Mouse (Mus musculus): Measurements from ENCODE around the gene Ajm1. TPM values are rescaled to one million over a fixed set of nuclear protein-coding genes. Genes with fewer than 3 reads are reported as not detected.

Gene Ajm1
- total and polyA plus RNA-seq, 2 experiments from 2014 or later = 13.7 to 16.0 TPM

DNA sequence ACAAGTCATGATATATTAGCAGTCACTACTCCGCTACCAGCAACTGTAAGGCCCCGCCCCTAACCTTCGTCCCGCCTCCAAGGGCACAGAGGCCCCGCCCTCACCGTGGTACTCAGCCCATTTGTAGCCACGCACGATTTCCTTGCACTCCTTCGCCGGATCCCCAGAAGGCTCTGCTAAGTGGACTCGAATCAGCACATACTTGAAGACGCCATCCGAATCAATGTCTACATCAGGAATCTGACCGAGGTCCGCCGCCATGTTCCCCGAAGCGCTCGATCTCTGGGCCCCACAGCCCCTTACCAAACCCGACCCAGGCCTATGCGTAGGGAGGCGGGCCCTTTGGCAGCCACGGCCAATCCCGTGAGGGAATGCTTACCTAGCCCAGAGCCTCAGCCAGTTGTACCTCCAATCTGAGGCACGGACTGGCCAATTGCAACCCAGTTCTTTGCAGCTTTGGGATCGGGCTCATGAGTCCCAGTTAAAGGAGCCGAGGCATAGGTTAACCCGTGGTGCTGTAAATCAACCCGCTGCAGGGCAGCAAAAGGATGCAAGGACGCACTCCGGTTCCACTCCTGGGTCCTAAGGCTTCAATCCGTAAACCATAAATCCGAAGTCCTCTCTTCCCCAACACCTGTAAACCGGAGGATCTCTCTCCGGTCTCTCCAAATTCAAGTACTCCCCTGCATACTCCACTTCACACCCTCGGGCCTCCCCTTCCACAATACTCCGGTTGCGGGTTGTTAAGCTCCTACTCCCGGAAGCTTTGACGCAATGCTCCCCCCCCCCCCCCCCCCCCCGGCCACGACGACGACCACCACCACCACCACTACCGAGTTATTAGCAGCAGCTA, 6.8 kb downstream of the Ajm1 start, which contains the start of the genes Mamdc4 and Phpt1:
Gene Mamdc4, minus strand, starts transcription at position 267 of the 853 bp plus-strand sequence.
Gene Phpt1, minus strand, starts transcription at position 646 of the 853 bp plus-strand sequence.
- peak; percentile 99 for ATAC-seq
- Histone ChIP-seq H3K4me2 (ENCODE audit: low read depth) (peak within 1 kb of the TSS; percentile 94), H3K4me3 (ENCODE audit: low read depth, low read length) (peak within 1 kb of the TSS; percentile 63), H3K27me3 (ENCODE audit: insufficient read depth, low read length) (peaks cover 36% of the 10 kb centered on the region), H3K4me1 (ENCODE audit: insufficient read depth) (peaks cover 11% of the 10 kb centered on the region; the same call in 1 of the 2 replicates), H3K36me3 (ENCODE audit: insufficient read depth) (peaks cover 28% of the 10 kb centered on the region), H3K27ac (ENCODE audit: low read depth, low read length) (peak within 1 kb of the TSS; percentile 90), H3K9me3 (ENCODE audit: low read length) (no peaks in the 10 kb centered on the region), H3K9ac (peak within 1 kb of the TSS; percentile 66)
- DNase-seq = peak; percentile 99
- WGBS = 1% methylated on average over 39 of the region's 45 CpGs
- TF ChIP-seq CTCF (IDR thresholded peaks at IDR 0.05; ENCODE audit: low read depth) = no peak

- WGBS = 18% methylated on average over 11 of the region's 11 CpGs
- Histone ChIP-seq H3K9ac (peak overlapping the region; percentile 66), H3K9me3 (ENCODE audit: low read length) (no peaks in the 10 kb centered on the region), H3K27me3 (ENCODE audit: insufficient read depth, low read length) (peaks cover 30% of the 10 kb centered on the region), H3K36me3 (ENCODE audit: insufficient read depth) (peaks cover 32% of the 10 kb centered on the region), H3K4me1 (ENCODE audit: insufficient read depth) (peaks cover 11% of the 10 kb centered on the region; the same call in 1 of the 2 replicates), H3K4me3 (ENCODE audit: low read depth, low read length) (peak overlapping the region; percentile 63), H3K4me2 (ENCODE audit: low read depth) (peak overlapping the region; percentile 94), H3K27ac (ENCODE audit: low read depth, low read length) (peak overlapping the region; percentile 90)
- no peak for TF ChIP-seq CTCF (IDR thresholded peaks at IDR 0.05; ENCODE audit: low read depth)
- DNase-seq (no peak), ATAC-seq (no peak)
These were observed 7.4 kb downstream of the Ajm1 start for GRCm38 (mm10) chr2:25574136-25574535.

DNA sequence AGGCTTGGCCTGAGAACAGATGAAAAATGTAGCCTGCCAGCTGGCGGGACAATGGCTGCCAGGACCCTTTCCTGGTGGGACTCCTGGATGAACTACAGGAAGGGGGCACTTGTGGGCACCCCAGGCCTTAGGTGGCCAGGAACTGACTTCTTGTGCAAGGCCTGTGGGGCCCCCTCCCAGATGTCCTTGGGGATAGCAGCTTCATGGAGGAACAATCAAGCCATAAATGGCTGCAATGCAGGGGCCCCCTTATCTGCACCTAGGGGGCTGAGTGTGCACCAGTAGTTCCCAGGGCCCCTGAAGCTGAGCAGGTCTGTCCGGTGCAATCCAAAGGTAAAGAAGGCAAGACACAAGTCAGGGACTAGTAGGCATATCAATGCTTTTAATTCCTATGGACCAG, 8.5 kb downstream of the Ajm1 start:
- no peaks in the 10 kb centered on the region for H3K9me3 ChIP-seq (ENCODE audit: low read length)
- ATAC-seq = no peak
- 94% methylated on average over 2 of the region's 2 CpGs for WGBS
- no peak overlapping the region for H3K9ac ChIP-seq
- TF ChIP-seq CTCF (IDR thresholded peaks at IDR 0.05; ENCODE audit: low read depth) = no peak
- no peak overlapping the region for H3K4me3 ChIP-seq (ENCODE audit: low read depth, low read length)
- no peak for DNase-seq
- H3K36me3 ChIP-seq (ENCODE audit: insufficient read depth) = peaks cover 24% of the 10 kb centered on the region
- H3K4me2 ChIP-seq (ENCODE audit: low read depth) = no peak overlapping the region
- peaks cover 11% of the 10 kb centered on the region; the same call in 1 of the 2 replicates for H3K4me1 ChIP-seq (ENCODE audit: insufficient read depth)
- peaks cover 19% of the 10 kb centered on the region for H3K27me3 ChIP-seq (ENCODE audit: insufficient read depth, low read length)
- H3K27ac ChIP-seq (ENCODE audit: low read depth, low read length) = no peak overlapping the region

GRCm38 (mm10) chr2:25571221-25571620, 10.3 kb downstream of the Ajm1 start:
- DNase-seq (no peak), ATAC-seq (no peak)
- Histone ChIP-seq H3K9me3 (ENCODE audit: low read length) (no peaks in the 10 kb centered on the region), H3K9ac (no peak overlapping the region), H3K4me1 (ENCODE audit: insufficient read depth) (peaks cover 11% of the 10 kb centered on the region; the same call in 1 of the 2 replicates), H3K4me2 (ENCODE audit: low read depth) (no peak overlapping the region), H3K27ac (ENCODE audit: low read depth, low read length) (no peak overlapping the region), H3K27me3 (ENCODE audit: insufficient read depth, low read length) (peaks cover 4% of the 10 kb centered on the region; the same call in 1 of the 2 replicates), H3K4me3 (ENCODE audit: low read depth, low read length) (no peak overlapping the region), H3K36me3 (ENCODE audit: insufficient read depth) (peaks cover 16% of the 10 kb centered on the region)
- 87% methylated on average over 4 of the region's 4 CpGs for WGBS
- no peak for TF ChIP-seq CTCF (IDR thresholded peaks at IDR 0.05; ENCODE audit: low read depth)

DNA sequence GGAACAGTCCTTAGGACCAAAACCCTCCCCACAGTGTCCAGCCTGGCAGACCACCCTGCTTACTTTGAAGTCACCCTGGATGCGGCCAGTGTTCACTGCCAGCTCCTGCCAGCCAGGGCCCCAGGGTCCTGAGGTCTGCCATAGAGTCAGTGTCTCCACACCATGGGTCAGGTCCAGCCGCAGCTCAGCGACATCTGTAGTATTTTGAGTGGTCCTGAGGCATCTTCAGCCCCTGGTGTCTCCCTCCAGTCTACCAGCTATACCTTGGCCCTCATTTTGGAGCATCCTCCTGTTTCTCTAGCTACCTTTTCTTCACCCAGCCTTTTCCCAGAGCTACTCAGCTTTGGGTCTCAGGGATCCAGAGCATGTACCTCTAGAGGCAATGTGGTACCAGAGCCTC, 12.2 kb downstream of the Ajm1 start:
- Histone ChIP-seq H3K4me3 (ENCODE audit: low read depth, low read length) (no peak overlapping the region), H3K4me2 (ENCODE audit: low read depth) (no peak overlapping the region), H3K9me3 (ENCODE audit: low read length) (no peaks in the 10 kb centered on the region), H3K9ac (no peak overlapping the region), H3K27ac (ENCODE audit: low read depth, low read length) (no peak overlapping the region), H3K4me1 (ENCODE audit: insufficient read depth) (peaks cover 11% of the 10 kb centered on the region; the same call in 1 of the 2 replicates), H3K27me3 (ENCODE audit: insufficient read depth, low read length) (no peaks in the 10 kb centered on the region), H3K36me3 (ENCODE audit: insufficient read depth) (peaks cover 23% of the 10 kb centered on the region)
- no peak for TF ChIP-seq CTCF (IDR thresholded peaks at IDR 0.05; ENCODE audit: low read depth)
- DNase-seq (no peak), ATAC-seq (no peak)
- WGBS = 95% methylated on average over 3 of the region's 3 CpGs

DNA sequence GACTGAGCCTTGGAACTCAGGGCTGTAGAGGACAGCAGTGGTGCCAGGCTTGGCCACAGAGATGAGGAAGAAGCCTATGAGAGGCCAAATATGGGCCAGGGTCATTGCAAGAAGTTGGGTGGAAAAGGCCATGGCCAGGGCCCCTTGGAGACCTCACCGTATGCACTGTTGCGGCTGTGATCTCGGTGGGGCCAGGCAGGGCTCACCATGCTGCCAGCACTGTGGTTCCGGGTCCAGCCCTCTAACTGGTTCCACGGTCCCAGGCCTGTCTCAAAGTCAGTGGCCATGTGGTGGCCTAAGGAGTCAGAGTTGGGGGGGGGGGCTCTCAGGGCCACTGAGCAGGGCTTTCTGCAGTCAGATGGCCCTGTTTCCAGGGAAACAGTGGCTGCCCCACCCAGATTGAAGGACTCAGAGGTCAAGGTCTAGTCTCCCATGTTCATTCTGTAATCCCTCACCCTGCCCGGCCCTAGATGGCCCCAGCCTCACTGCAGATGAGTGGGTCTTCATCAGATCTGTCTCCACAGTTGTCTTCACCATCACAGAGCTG, 13.0 kb downstream of the Ajm1 start:
- WGBS = 88% methylated on average over 6 of the region's 6 CpGs
- peaks cover 30% of the 10 kb centered on the region for H3K36me3 ChIP-seq (ENCODE audit: insufficient read depth)
- ATAC-seq = no peak

GRCm38 (mm10) chr2:25566558-25566957, 15.0 kb downstream of the Ajm1 start:
- Histone ChIP-seq H3K4me3 (ENCODE audit: low read depth, low read length) (no peak overlapping the region), H3K4me2 (ENCODE audit: low read depth) (no peak overlapping the region), H3K36me3 (ENCODE audit: insufficient read depth) (peaks cover 50% of the 10 kb centered on the region), H3K4me1 (ENCODE audit: insufficient read depth) (no peaks in the 10 kb centered on the region), H3K27ac (ENCODE audit: low read depth, low read length) (no peak overlapping the region), H3K27me3 (ENCODE audit: insufficient read depth, low read length) (no peaks in the 10 kb centered on the region), H3K9ac (no peak overlapping the region), H3K9me3 (ENCODE audit: low read length) (no peaks in the 10 kb centered on the region)
- no peak for ATAC-seq
- TF ChIP-seq CTCF (IDR thresholded peaks at IDR 0.05; ENCODE audit: low read depth) = peak; percentile 32; the same call in 1 of the 2 replicates
- WGBS = 86% methylated on average over 6 of the region's 6 CpGs
- DNase-seq = no peak

More for the DNA sequence above, 13.0 kb downstream of the Ajm1 start:
- peaks cover 5% of the 10 kb centered on the region; the same call in 1 of the 2 replicates for H3K4me1 ChIP-seq (ENCODE audit: insufficient read depth)
- TF ChIP-seq CTCF (IDR thresholded peaks at IDR 0.05; ENCODE audit: low read depth) = no peak
- H3K4me2 ChIP-seq (ENCODE audit: low read depth) = no peak overlapping the region
- H3K27me3 ChIP-seq (ENCODE audit: insufficient read depth, low read length) = no peaks in the 10 kb centered on the region
- H3K4me3 ChIP-seq (ENCODE audit: low read depth, low read length) = no peak overlapping the region
- no peak overlapping the region for H3K9ac ChIP-seq
- H3K27ac ChIP-seq (ENCODE audit: low read depth, low read length) = no peak overlapping the region
- no peaks in the 10 kb centered on the region for H3K9me3 ChIP-seq (ENCODE audit: low read length)
- DNase-seq = no peak

Data from forebrain, postnatal 0 days (tissue).